34 mouse cellular contexts compared by ENCODE assay signal in genomic region chr16:28821774-28822173, GRCm38 (mm10).
"Had no signal": no experiment of that assay in that cellular context is flagged by ENCODE, and none has a peak within 500 bp of the region (broad histone marks: within the 10 kb centered on the region; RNA-seq: fewer than 3 reads in every experiment).

No protein-coding gene starts in this region.

- ATAC-seq: hindbrain, embryonic 16.5 days; hindbrain, postnatal 0 days; inflammation-experienced regulatory T-cells, adult 6 months; intestine, embryonic 15.5 days; intestine, embryonic 16.5 days; intestine, postnatal 0 days had no signal

- H3K9me3 ChIP-seq: heart, embryonic 10.5 days; heart, embryonic 12.5 days; heart, embryonic 13.5 days; heart, embryonic 15.5 days; hindbrain, embryonic 10.5 days; hindbrain, embryonic 12.5 days; hindbrain, embryonic 13.5 days; hindbrain, embryonic 15.5 days; intestine, embryonic 15.5 days; kidney, embryonic 15.5 days had no signal

- H3K9ac ChIP-seq: heart, embryonic 12.5 days; heart, embryonic 13.5 days; heart, embryonic 15.5 days; hindbrain, embryonic 12.5 days; hindbrain, embryonic 13.5 days; hindbrain, embryonic 14.5 days; hindbrain, embryonic 15.5 days; intestine, embryonic 15.5 days; kidney, embryonic 15.5 days had no signal

- H3K4me1 ChIP-seq: heart, embryonic 10.5 days; heart, embryonic 12.5 days; heart, embryonic 13.5 days; heart, embryonic 15.5 days; hindbrain, embryonic 12.5 days; hindbrain, embryonic 15.5 days; intestine, embryonic 15.5 days; kidney, embryonic 15.5 days had no signal

- DNase-seq: heart, postnatal 10 days; heart, postnatal 14 days; heart, postnatal 36 days; heart, postnatal 4 days; kidney, adult 11 months; kidney, adult 18-20 months; kidney, adult 2 months; kidney, adult 8-10 months; kidney, adult 9 months; kidney, postnatal 10 days; kidney, postnatal 14 days; kidney, postnatal 25 days; kidney, postnatal 36 days; kidney, postnatal 4 days; layer of hippocampus, postnatal 36 days had no signal

- H3K27me3 ChIP-seq: heart, embryonic 12.5 days; heart, embryonic 13.5 days; heart, embryonic 15.5 days; hindbrain, embryonic 12.5 days; hindbrain, embryonic 13.5 days; hindbrain, embryonic 15.5 days; intestine, embryonic 15.5 days; kidney, embryonic 15.5 days had no signal

- H3K4me2 ChIP-seq: heart, embryonic 11.5 days; heart, embryonic 12.5 days; heart, embryonic 13.5 days; heart, embryonic 15.5 days; hindbrain, embryonic 12.5 days; hindbrain, embryonic 13.5 days; hindbrain, embryonic 14.5 days; hindbrain, embryonic 15.5 days; intestine, embryonic 15.5 days; kidney, embryonic 15.5 days had no signal

- H3K36me3 ChIP-seq: heart, embryonic 15.5 days; hindbrain, embryonic 12.5 days; hindbrain, embryonic 15.5 days; intestine, embryonic 15.5 days had no signal

- H3K27ac ChIP-seq: heart, embryonic 10.5 days; heart, embryonic 13.5 days; heart, embryonic 15.5 days; hindbrain, embryonic 10.5 days; hindbrain, embryonic 12.5 days; hindbrain, embryonic 13.5 days; hindbrain, embryonic 14.5 days; hindbrain, embryonic 15.5 days; hindbrain, postnatal 0 days; intestine, embryonic 15.5 days; kidney, embryonic 15.5 days; kidney, postnatal 0 days; layer of hippocampus, adult 2 months had no signal

- H3K4me3 ChIP-seq: heart, embryonic 10.5 days; heart, embryonic 12.5 days; heart, embryonic 13.5 days; heart, embryonic 15.5 days; hindbrain, embryonic 10.5 days; hindbrain, embryonic 12.5 days; hindbrain, embryonic 13.5 days; hindbrain, embryonic 15.5 days; intestine, embryonic 15.5 days; kidney, embryonic 15.5 days; layer of hippocampus, adult 2 months had no signal
